27 mouse cellular contexts compared by ENCODE assay signal in the genomic region with DNA sequence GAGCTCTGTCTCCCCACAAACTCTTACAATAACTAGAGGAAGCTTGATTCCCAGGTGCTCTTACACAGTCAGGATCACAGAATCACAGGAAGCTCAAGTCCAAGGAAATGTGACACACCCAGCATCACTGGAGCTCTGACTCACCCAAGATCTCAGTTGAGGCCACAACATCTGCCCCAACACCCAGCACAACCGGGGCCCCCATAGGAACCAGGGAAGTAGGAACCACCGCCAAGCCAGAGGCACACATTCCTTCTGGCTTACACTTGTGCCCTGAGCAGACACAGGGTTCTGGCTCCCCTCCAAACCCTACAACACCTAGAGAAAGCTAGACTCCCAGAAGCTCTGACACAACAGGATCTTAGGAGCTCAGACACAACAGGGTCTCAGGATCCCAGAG. TPM values are rescaled to one million over a fixed set of nuclear protein-coding genes. Genes with fewer than 3 reads are reported as not detected.
DNase-seq lines count a peak whose midpoint lies in the region; ATAC-seq and TF ChIP-seq lines count a peak whose summit lies in the region.
"Had no signal": no experiment of that assay in that cellular context is flagged by ENCODE, and none has a peak within 500 bp of the region (broad histone marks: within the 10 kb centered on the region; RNA-seq: fewer than 3 reads in every experiment).

No protein-coding gene starts in this region.

- H3K4me3 ChIP-seq in intestine, postnatal 0 days (ENCODE audit: low read depth, low read length) = no peak overlapping the region
- no peak overlapping the region for H3K4me3 ChIP-seq in intestine, embryonic 16.5 days (ENCODE audit: low read length)
- H3K4me3 ChIP-seq in forebrain, embryonic 11.5 days (ENCODE audit: low read depth, low read length) = no peak overlapping the region
- H3K4me3 ChIP-seq: embryonic facial prominence, embryonic 13.5 days; embryonic facial prominence, embryonic 15.5 days; erythroblast, embryonic 14.5 days; forebrain, embryonic 12.5 days; forebrain, embryonic 15.5 days had no signal

- H3K27me3 ChIP-seq in intestine, postnatal 0 days (replicated peaks; ENCODE audit: control insufficient read depth, insufficient read depth, low read length) = no peaks in the 10 kb centered on the region
- no peaks in the 10 kb centered on the region for H3K27me3 ChIP-seq in intestine, embryonic 16.5 days (replicated peaks; ENCODE audit: control insufficient read depth, insufficient read depth, low read length)
- no peaks in the 10 kb centered on the region for H3K27me3 ChIP-seq in forebrain, embryonic 11.5 days (ENCODE audit: control insufficient read depth, insufficient read depth, low read length)
- H3K27me3 ChIP-seq: CH12.LX; embryonic facial prominence, embryonic 13.5 days; embryonic facial prominence, embryonic 15.5 days; forebrain, embryonic 12.5 days; forebrain, embryonic 15.5 days had no signal

- no peak overlapping the region for H3K4me2 ChIP-seq in intestine, postnatal 0 days (replicated peaks; ENCODE audit: low read depth)
- H3K4me2 ChIP-seq in intestine, embryonic 16.5 days (ENCODE audit: low read depth, low read length) = no peak overlapping the region
- H3K4me2 ChIP-seq in forebrain, embryonic 11.5 days (ENCODE audit: low read depth, low read length, severe bottlenecking) = no peak overlapping the region
- H3K4me2 ChIP-seq: embryonic facial prominence, embryonic 13.5 days; embryonic facial prominence, embryonic 15.5 days; forebrain, embryonic 12.5 days; forebrain, embryonic 15.5 days had no signal

- H3K36me3 ChIP-seq in intestine, postnatal 0 days (ENCODE audit: control insufficient read depth, insufficient read depth) = no peaks in the 10 kb centered on the region
- H3K36me3 ChIP-seq in intestine, embryonic 16.5 days (ENCODE audit: control insufficient read depth, insufficient read depth, low read length) = no peaks in the 10 kb centered on the region
- no peaks in the 10 kb centered on the region for H3K36me3 ChIP-seq in forebrain, embryonic 11.5 days (ENCODE audit: control insufficient read depth, insufficient read depth, low read length)
- H3K36me3 ChIP-seq: embryonic facial prominence, embryonic 13.5 days; embryonic facial prominence, embryonic 15.5 days; forebrain, embryonic 12.5 days; forebrain, embryonic 15.5 days; G1E had no signal

- H3K9ac ChIP-seq in intestine, postnatal 0 days (ENCODE audit: low read depth, low read length) = no peak overlapping the region
- H3K9ac ChIP-seq in intestine, embryonic 16.5 days (ENCODE audit: low read depth, low read length) = no peak overlapping the region
- no peak overlapping the region for H3K9ac ChIP-seq in forebrain, embryonic 11.5 days (ENCODE audit: low read length)
- H3K9ac ChIP-seq: embryonic facial prominence, embryonic 13.5 days; embryonic facial prominence, embryonic 15.5 days; forebrain, embryonic 12.5 days; forebrain, embryonic 15.5 days; forebrain, postnatal 0 days had no signal

- no peak overlapping the region for H3K27ac ChIP-seq in intestine, postnatal 0 days (ENCODE audit: low read depth, low read length)
- H3K27ac ChIP-seq in intestine, embryonic 16.5 days (ENCODE audit: low read length) = no peak overlapping the region
- H3K27ac ChIP-seq in forebrain, embryonic 11.5 days (ENCODE audit: low read depth, low read length) = no peak overlapping the region
- H3K27ac ChIP-seq: embryonic facial prominence, embryonic 13.5 days; embryonic facial prominence, embryonic 15.5 days; forebrain, embryonic 12.5 days; forebrain, embryonic 15.5 days had no signal

- no peaks in the 10 kb centered on the region for H3K9me3 ChIP-seq in intestine, postnatal 0 days (ENCODE audit: control insufficient read depth)
- H3K9me3 ChIP-seq in intestine, embryonic 16.5 days (ENCODE audit: control insufficient read depth, low read length) = no peaks in the 10 kb centered on the region
- no peaks in the 10 kb centered on the region for H3K9me3 ChIP-seq in forebrain, embryonic 11.5 days (ENCODE audit: control insufficient read depth, low read length)
- H3K9me3 ChIP-seq: embryonic facial prominence, embryonic 13.5 days; embryonic facial prominence, embryonic 15.5 days; forebrain, embryonic 12.5 days; forebrain, embryonic 15.5 days; G1E had no signal

- 76% methylated on average over 2 of the region's 2 CpGs for WGBS in intestine, postnatal 0 days
- 78% methylated on average over 2 of the region's 2 CpGs for WGBS in intestine, embryonic 16.5 days
- 86% methylated on average over 2 of the region's 2 CpGs for WGBS in forebrain, embryonic 11.5 days

- DNase-seq in cerebellum, postnatal 10 days = peak; percentile 9 to 12
- DNase-seq in cerebellum, postnatal 36 days = no peak
- peak; percentile 19 for DNase-seq in NIH3T3 (ENCODE audit: low read depth)
- DNase-seq in forebrain, embryonic 11.5 days (ENCODE audit: low spot score) = no peak
- DNase-seq in left cerebral cortex, adult 9 months (ENCODE audit: low spot score in 2 of 2) = no peak
- DNase-seq: adrenal gland, adult 2 months; adrenal gland, postnatal 10 days; adrenal gland, postnatal 25 days; B cell, adult 2 months; cerebellum, adult 11 months; cerebellum, adult 18-20 months; cerebellum, adult 9-10 months; cerebellum, postnatal 25 days; embryo, embryonic 11 days; forebrain, postnatal 0 days had no signal

- 0 out of 2 replicates have a peak, but pooled peaks have one; percentile 10 for ATAC-seq in intestine, postnatal 0 days
- no peak for ATAC-seq in intestine, embryonic 16.5 days
- no peak for ATAC-seq in forebrain, embryonic 11.5 days (replicated peaks; ENCODE audit: low FRiP score)
- ATAC-seq: CD4-positive, CD25-positive, alpha-beta regulatory T cell, adult 4 months; forebrain, embryonic 15.5 days; forebrain, postnatal 0 days had no signal

- no peaks in the 10 kb centered on the region for H3K4me1 ChIP-seq in intestine, postnatal 0 days (replicated peaks; ENCODE audit: control insufficient read depth, insufficient read depth, low read length)
- H3K4me1 ChIP-seq in intestine, embryonic 16.5 days (ENCODE audit: control insufficient read depth, insufficient read depth, low read length) = no peaks in the 10 kb centered on the region
- H3K4me1 ChIP-seq in forebrain, embryonic 11.5 days (replicated peaks; ENCODE audit: control insufficient read depth, insufficient read depth, low read length) = no peaks in the 10 kb centered on the region
- H3K4me1 ChIP-seq: embryonic facial prominence, embryonic 13.5 days; embryonic facial prominence, embryonic 15.5 days; forebrain, embryonic 12.5 days; forebrain, embryonic 15.5 days had no signal

- TF ChIP-seq CTCF in intestine, postnatal 0 days (IDR thresholded peaks at IDR 0.05; ENCODE audit: low read depth) = no peak

RNA-seq across cellular contexts. Expression of a gene that starts 9.5 kb away (rescaled TPM):
- 0.10 TPM in 1 of 2 replicates, not detected in the other for polyA plus RNA-seq in intestine, postnatal 0 days (2015; fragmentation: Nextera tagmentation; extraction: Ambion mirVana)
- polyA plus RNA-seq in intestine, embryonic 16.5 days (2015; fragmentation: Nextera tagmentation; extraction: Ambion mirVana) = not detected in 2 replicates
- polyA plus RNA-seq in forebrain, embryonic 11.5 days (2014; fragmentation: Nextera tagmentation; extraction: Ambion mirVana) = not detected in 2 replicates
- polyA plus RNA-seq: adrenal gland, adult 2 months; brain, embryonic 14.5 days; CD4-positive, CD25-positive, alpha-beta regulatory T cell, adult 4 months; embryonic facial prominence, embryonic 11.5 days; embryonic facial prominence, embryonic 13.5 days; embryonic facial prominence, embryonic 15.5 days; erythroblast, embryonic 14.5 days; forebrain, embryonic 12.5 days; forebrain, embryonic 15.5 days; forebrain, postnatal 0 days; G1E had no signal

Comparison
In these comparisons a context has a peak if more than half of its experiments do, and no peak if none do; other contexts are left out.
1. DNase-seq: peak in cerebellum, postnatal 10 days (2 of 2) and NIH3T3 (single experiment); none in cerebellum, postnatal 36 days (0 of 2), forebrain, embryonic 11.5 days (single experiment) and left cerebral cortex, adult 9 months (0 of 2).